Mouse (Mus musculus) liver, embryonic 14.5 days (tissue): ENCODE data around the gene Asxl1.

Experiments used
- CTCF ChIP-seq: IDR thresholded peaks from 2 replicates; pipeline ENCODE4 v1.5.1; 2016; ENCODE audit warnings: antibody characterized with exemption, low read depth, control low read depth
- EP300 ChIP-seq: IDR thresholded peaks from 2 replicates; pipeline ENCODE4 v1.6.1; 2016; ENCODE audit warnings: antibody characterized with exemption, low read depth

GRCm38 (mm10) chr2:153305240-153305639 is 40.4 kb upstream of the Asxl1 start:
- TF ChIP-seq CTCF, result no peak
- no peak for TF ChIP-seq EP300
